Comparison of ENCODE assay signal across 8 mouse cellular contexts in genomic region chr11:101170811-101171610, GRCm38 (mm10). TPM values are rescaled to one million over a fixed set of nuclear protein-coding genes. Genes with fewer than 3 reads are reported as not detected.
DNase-seq lines count a peak whose midpoint lies in the region; ATAC-seq and TF ChIP-seq lines count a peak whose summit lies in the region.

Plekhh3 (minus strand) TSS chr11:101171351.

- H3K36me3 ChIP-seq in E14TG2a.4 (ENCODE audit: insufficient read depth, low read length): peaks cover 15% of the 10 kb centered on the region
- peaks cover 15% of the 10 kb centered on the region for H3K36me3 ChIP-seq in forebrain, embryonic 14.5 days (ENCODE audit: control insufficient read depth, insufficient read depth, low read length)
- H3K36me3 ChIP-seq in neural tube, embryonic 15.5 days: peaks cover 19% of the 10 kb centered on the region

- peak within 1 kb of the TSS; percentile 55 for H3K27ac ChIP-seq in forebrain, embryonic 14.5 days (ENCODE audit: low read depth, low read length)
- H3K27ac ChIP-seq in neural tube, embryonic 15.5 days (replicated peaks): peak within 1 kb of the TSS; percentile 86

- under 1% methylated on average over 39 of the region's 50 CpGs for WGBS in forebrain, embryonic 14.5 days
- 1% methylated on average over 48 of the region's 50 CpGs for WGBS in neural tube, embryonic 15.5 days

- TF ChIP-seq CTCF in E14TG2a.4 (conservative IDR thresholded peaks at IDR 0.05; ENCODE audit: low read length): no peak

- intact Hi-C loops in heart, postnatal 14 days (cut with DNase I): loop anchor here (10.0 kb wide), 1 partner anchor 276 kb away; no protein-coding TSS in a partner anchor

- ATAC-seq in forebrain, embryonic 14.5 days: peak; percentile 97
- ATAC-seq in neural tube, embryonic 15.5 days (ENCODE audit: low FRiP score): peak; percentile 95

- peaks cover 63% of the 10 kb centered on the region for H3K4me1 ChIP-seq in E14TG2a.4 (replicated peaks; ENCODE audit: low read depth, low read length)
- peaks cover 34% of the 10 kb centered on the region for H3K4me1 ChIP-seq in forebrain, embryonic 14.5 days (ENCODE audit: control insufficient read depth, insufficient read depth, low read length)
- H3K4me1 ChIP-seq in neural tube, embryonic 15.5 days: peaks cover 70% of the 10 kb centered on the region

- H3K9ac ChIP-seq in forebrain, embryonic 14.5 days (ENCODE audit: low read length): peak within 1 kb of the TSS; percentile 73
- peak within 1 kb of the TSS; percentile 65 for H3K9ac ChIP-seq in neural tube, embryonic 15.5 days (replicated peaks)

- peak within 1 kb of the TSS; percentile 84 for H3K4me3 ChIP-seq in E14TG2a.4 (replicated peaks; ENCODE audit: low read length)
- peak within 1 kb of the TSS; percentile 73 for H3K4me3 ChIP-seq in forebrain, embryonic 14.5 days (ENCODE audit: low read depth, low read length)
- peak within 1 kb of the TSS; percentile 70 for H3K4me3 ChIP-seq in neural tube, embryonic 15.5 days (replicated peaks)

- H3K9me3 ChIP-seq in E14TG2a.4 (ENCODE audit: low read length): no peaks in the 10 kb centered on the region
- H3K9me3 ChIP-seq in forebrain, embryonic 14.5 days (replicated peaks; ENCODE audit: control insufficient read depth, low read length): no peaks in the 10 kb centered on the region
- no peaks in the 10 kb centered on the region for H3K9me3 ChIP-seq in neural tube, embryonic 15.5 days (replicated peaks)

- H3K27me3 ChIP-seq in E14TG2a.4 (ENCODE audit: insufficient read depth, low read length): peaks cover 91% of the 10 kb centered on the region
- H3K27me3 ChIP-seq in forebrain, embryonic 14.5 days (replicated peaks; ENCODE audit: control insufficient read depth, insufficient read depth, low read length): peaks cover 64% of the 10 kb centered on the region
- H3K27me3 ChIP-seq in neural tube, embryonic 15.5 days (replicated peaks): peaks cover 40% of the 10 kb centered on the region

- H3K4me2 ChIP-seq in forebrain, embryonic 14.5 days (ENCODE audit: low read length): peak within 1 kb of the TSS; percentile 85
- peak within 1 kb of the TSS; percentile 76 for H3K4me2 ChIP-seq in neural tube, embryonic 15.5 days

- DNase-seq in c-Kit-positive CD71-positive TER-119-negative erythroid progenitor cells, embryonic 14.5 days (ENCODE audit: low read depth): peak; percentile 77
- peak; percentile 99 for DNase-seq in forebrain, embryonic 14.5 days (ENCODE audit: low spot score)
- DNase-seq in heart, postnatal 14 days: peak; percentile 92 to 93
- peak; percentile 97 for DNase-seq in layer of hippocampus, adult 11-12 months (ENCODE audit: low spot score)
- DNase-seq in lung, adult 18-20 months: peak; percentile 98
- DNase-seq in thymus, postnatal 0 days (ENCODE audit: low spot score): peak; percentile 85

RNA-seq across cellular contexts. Expression of gene Plekhh3, which starts in this region (rescaled TPM):
- 4.6 and 5.5 TPM in 2 replicates for polyA plus RNA-seq in forebrain, embryonic 14.5 days (2014; fragmentation: Nextera tagmentation; extraction: Ambion mirVana)
- total RNA-seq in heart, postnatal 14 days (2021): 10 to 100 TPM; 26.6 to 26.9 TPM
- 9.2 and 9.5 TPM in 2 replicates for polyA plus RNA-seq in neural tube, embryonic 15.5 days (2015; fragmentation: Nextera tagmentation; extraction: Ambion mirVana)
- polyA plus RNA-seq in thymus, postnatal 0 days (2015; fragmentation: Nextera tagmentation; extraction: Ambion mirVana): 2.4 and 2.8 TPM in 2 replicates

Comparison
In these comparisons a context has a peak if more than half of its experiments do, and no peak if none do; other contexts are left out.
1. Peak in every context shown above with its lines: DNase-seq, ATAC-seq, H3K4me3 ChIP-seq and H3K27ac ChIP-seq.